In genomic region chr4:138187995-138188394, GRCm38 (mm10) we compare ENCODE assay signal across 24 mouse cellular contexts. TPM values are rescaled to one million over a fixed set of nuclear protein-coding genes. Genes with fewer than 3 reads are reported as not detected.
A peak's percentile ranks its signal among the peaks of the same experiment; 100 is the strongest.
DNase-seq lines count a peak whose midpoint lies in the region; ATAC-seq and TF ChIP-seq lines count a peak whose summit lies in the region.
"Had no signal": no experiment of that assay in that cellular context is flagged by ENCODE, and none has a peak within 500 bp of the region (broad histone marks: within the 10 kb centered on the region; RNA-seq: fewer than 3 reads in every experiment).

No protein-coding gene starts in this region.

- DNase-seq in heart, postnatal 36 days, result no peak
- DNase-seq in spleen, adult 12 weeks (ENCODE audit: low spot score), result peak; percentile 68
- no peak for DNase-seq in spleen, adult 18-20 months
- DNase-seq in liver, postnatal 0 days, result peak; percentile 79
- DNase-seq in right cerebral cortex, adult 18-20 months, result no peak
- no peak for DNase-seq in adrenal gland, postnatal 25 days
- DNase-seq: cerebellum, postnatal 36 days; kidney, adult 11 months; kidney, postnatal 10 days; layer of hippocampus, adult 9-11 months; midbrain, embryonic 14.5 days; right cerebral cortex, postnatal 4 days; thymus, postnatal 14 days had no signal

- TF ChIP-seq CTCF in liver, postnatal 0 days (IDR thresholded peaks at IDR 0.05; ENCODE audit: low read depth), result no peak

- no peak overlapping the region for H3K4me2 ChIP-seq in heart, embryonic 15.5 days
- H3K4me2 ChIP-seq in liver, postnatal 0 days (ENCODE audit: low read depth, low read length), result no peak overlapping the region
- H3K4me2 ChIP-seq: forebrain, embryonic 15.5 days; limb, embryonic 13.5 days; lung, embryonic 15.5 days had no signal

- peak; percentile 73 for ATAC-seq in heart, embryonic 15.5 days (replicated peaks; ENCODE audit: insufficient number of reproducible peaks, insufficient read depth, low FRiP score, low read depth)
- peak; percentile 94 for ATAC-seq in liver, postnatal 0 days
- ATAC-seq: CD4-positive, CD25-positive, alpha-beta regulatory T cell, adult 4 months; forebrain, embryonic 15.5 days; hindbrain, embryonic 16.5 days had no signal

- peaks cover 12% of the 10 kb centered on the region for H3K4me1 ChIP-seq in heart, embryonic 15.5 days (replicated peaks)
- peaks cover 9% of the 10 kb centered on the region for H3K4me1 ChIP-seq in liver, postnatal 0 days (ENCODE audit: insufficient read depth)
- H3K4me1 ChIP-seq: embryonic facial prominence, embryonic 10.5 days; forebrain, embryonic 15.5 days; limb, embryonic 13.5 days; lung, embryonic 15.5 days had no signal

- no peak overlapping the region for H3K4me3 ChIP-seq in heart, embryonic 15.5 days
- no peak overlapping the region for H3K4me3 ChIP-seq in liver, postnatal 0 days (ENCODE audit: low read depth, low read length)
- H3K4me3 ChIP-seq: embryonic facial prominence, embryonic 10.5 days; erythroblast, embryonic 14.5 days; forebrain, embryonic 15.5 days; limb, embryonic 13.5 days; lung, embryonic 15.5 days; myocyte had no signal

- no peaks in the 10 kb centered on the region for H3K27me3 ChIP-seq in heart, embryonic 15.5 days
- no peaks in the 10 kb centered on the region for H3K27me3 ChIP-seq in liver, postnatal 0 days (ENCODE audit: insufficient read depth, low read length)
- H3K27me3 ChIP-seq: forebrain, embryonic 15.5 days; limb, embryonic 13.5 days; lung, embryonic 15.5 days had no signal

- H3K36me3 ChIP-seq in heart, embryonic 15.5 days, result peaks cover 61% of the 10 kb centered on the region
- peaks cover 85% of the 10 kb centered on the region for H3K36me3 ChIP-seq in liver, postnatal 0 days (replicated peaks; ENCODE audit: insufficient read depth, low read length)

- no peak overlapping the region for H3K9ac ChIP-seq in heart, embryonic 15.5 days
- H3K9ac ChIP-seq in liver, postnatal 0 days (replicated peaks), result no peak overlapping the region
- H3K9ac ChIP-seq: forebrain, embryonic 15.5 days; limb, embryonic 13.5 days; lung, embryonic 15.5 days had no signal

- intact Hi-C loops in heart, postnatal 36 days (cut with DNase I), result no loop called here

- 38% methylated on average over 7 of the region's 7 CpGs for WGBS in heart, embryonic 15.5 days
- WGBS in liver, postnatal 0 days (ENCODE audit: insufficient replicate concordance), result 62% methylated on average over 7 of the region's 7 CpGs

- TF ChIP-seq EP300 in liver, postnatal 0 days (IDR thresholded peaks at IDR 0.05; ENCODE audit: low read depth), result peak; percentile 93

- peak overlapping the region; percentile 48 for H3K27ac ChIP-seq in heart, embryonic 15.5 days
- H3K27ac ChIP-seq in liver, postnatal 0 days (ENCODE audit: low read depth), result 0 out of 2 replicates have a peak overlapping the region, but pooled peaks have one; percentile 49
- H3K27ac ChIP-seq: embryonic facial prominence, embryonic 10.5 days; forebrain, embryonic 15.5 days; limb, embryonic 13.5 days; lung, embryonic 15.5 days; macrophage had no signal

- no peaks in the 10 kb centered on the region for H3K9me3 ChIP-seq in heart, embryonic 15.5 days (replicated peaks)
- no peaks in the 10 kb centered on the region for H3K9me3 ChIP-seq in liver, postnatal 0 days (ENCODE audit: low read length)
- H3K9me3 ChIP-seq: embryonic facial prominence, embryonic 10.5 days; forebrain, embryonic 15.5 days; G1E; limb, embryonic 13.5 days; lung, embryonic 15.5 days had no signal

RNA-seq across cellular contexts. Expression of gene Hp1bp3, which starts 28.1 kb away (rescaled TPM):
- polyA plus RNA-seq in heart, embryonic 15.5 days (2015; fragmentation: Nextera tagmentation; extraction: Ambion mirVana), result 96.1 and 97.9 TPM in 2 replicates
- 10 to 100 TPM; 77.5 to 87.7 TPM for total RNA-seq in heart, postnatal 36 days (2021)
- 35.1 and 43.6 TPM in 2 replicates for polyA plus RNA-seq in liver, postnatal 0 days (2015; fragmentation: Nextera tagmentation; extraction: Ambion mirVana)
- total RNA-seq in adrenal gland, postnatal 25 days (2021), result 214 and 265 TPM in 2 replicates

Comparison
In these comparisons a context has a peak if more than half of its experiments do, and no peak if none do; other contexts are left out.
1. DNase-seq: peak in spleen, adult 12 weeks (single experiment) and liver, postnatal 0 days (single experiment); none in heart, postnatal 36 days (0 of 2), spleen, adult 18-20 months (0 of 2), right cerebral cortex, adult 18-20 months (single experiment) and adrenal gland, postnatal 25 days (single experiment).